Mouse (Mus musculus): ENCODE results near the gene Cog8. TPM values are rescaled to one million over a fixed set of nuclear protein-coding genes. Genes with fewer than 3 reads are reported as not detected.
A peak's percentile ranks its signal among the peaks of the same experiment; 100 is the strongest.

The Cog8 gene
- polyA plus RNA-seq, 1 experiment from 2014 or later: 14.6 TPM

DNA sequence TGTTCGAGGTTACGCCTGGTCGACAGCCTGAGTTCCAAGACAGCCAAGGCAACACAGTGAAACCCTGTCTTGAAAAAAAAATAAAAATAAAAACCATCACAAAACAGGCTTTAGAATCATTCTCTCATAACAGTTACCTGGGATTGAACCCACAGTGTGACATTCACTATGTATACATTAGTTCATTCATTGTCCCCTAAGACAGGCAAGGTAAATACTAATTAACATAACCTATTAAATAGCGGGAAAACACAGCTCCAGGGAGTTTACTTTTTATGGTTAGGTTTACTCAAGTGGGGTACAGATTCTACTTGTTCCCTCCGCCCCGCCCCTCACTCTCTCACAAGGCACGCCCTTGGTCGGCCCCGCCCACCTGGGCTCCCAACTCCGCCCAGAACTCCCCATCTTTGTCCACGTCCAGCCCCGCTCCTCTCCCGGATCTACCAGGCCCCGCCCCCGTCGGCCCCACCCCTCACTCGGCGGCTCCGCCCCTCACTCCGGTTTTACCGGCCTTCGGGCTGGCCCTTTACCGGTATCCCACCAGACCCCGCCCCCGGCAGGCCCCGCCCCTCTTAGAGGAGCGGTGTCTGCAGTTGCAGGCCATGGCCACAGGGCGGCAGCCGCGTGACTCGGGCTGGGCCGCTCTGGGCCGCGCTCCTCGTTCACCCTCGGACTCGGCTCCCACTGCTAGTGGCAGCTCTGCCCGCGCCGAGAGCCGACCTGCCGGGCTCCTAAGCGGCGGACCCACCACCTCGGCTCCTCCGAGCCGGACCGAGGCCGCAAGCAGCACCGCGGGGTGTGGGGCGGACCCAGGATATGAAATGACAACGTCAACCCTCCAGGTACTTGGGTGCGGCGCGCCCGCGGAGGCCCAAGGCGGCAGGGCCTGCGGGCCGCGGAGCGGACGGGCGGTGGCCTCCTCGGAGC lies 25.6 kb downstream of the Cog8 start, which contains the start of gene Vps4a:
TSS of gene Vps4a (plus strand) at position 573 of the 927 bp plus-strand sequence.
- Histone ChIP-seq H3K9ac (ENCODE audit: low read depth, low read length) (peak within 1 kb of the TSS; percentile 96), H3K4me3 (ENCODE audit: low read depth, low read length) (peak within 1 kb of the TSS; percentile 85), H3K27me3 (ENCODE audit: control insufficient read depth, insufficient read depth, low read depth, low read length) (no peaks in the 10 kb centered on the region), H3K4me1 (ENCODE audit: control insufficient read depth, low read depth, low read length) (peaks cover 14% of the 10 kb centered on the region), H3K9me3 (replicated peaks; ENCODE audit: control insufficient read depth, low read length) (no peaks in the 10 kb centered on the region), H3K27ac (ENCODE audit: low read length) (peak within 1 kb of the TSS; percentile 90), H3K4me2 (ENCODE audit: low read depth, low read length) (peak within 1 kb of the TSS; percentile 70), H3K36me3 (ENCODE audit: control insufficient read depth, insufficient read depth) (no peaks in the 10 kb centered on the region)
- 5% methylated on average over 62 of the region's 66 CpGs for WGBS (ENCODE audit: insufficient replicate concordance)
- peak; percentile 94 for ATAC-seq (ENCODE audit: low read depth)

DNA sequence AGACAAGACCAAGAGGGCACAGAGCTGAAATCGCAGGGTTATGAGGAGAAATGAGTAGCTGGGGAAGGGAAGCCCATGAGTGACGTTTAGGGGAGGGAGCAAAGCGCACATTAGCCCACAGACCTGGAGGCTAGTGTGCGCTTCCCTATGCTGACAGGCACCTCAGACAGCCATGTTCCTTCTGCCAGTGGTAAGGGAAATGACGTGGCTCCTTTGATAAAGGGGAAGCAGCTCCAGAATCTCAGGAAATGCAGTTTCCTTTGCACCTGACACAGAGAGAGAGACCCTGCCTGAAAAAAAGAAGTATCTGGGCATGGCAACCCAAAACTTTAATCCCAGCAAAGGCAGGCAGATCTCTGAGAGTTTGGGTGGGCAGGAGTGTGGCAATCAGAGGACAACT lies 26.4 kb downstream of the Cog8 start:
- H3K4me3 ChIP-seq (ENCODE audit: low read depth, low read length): no peak overlapping the region
- H3K9me3 ChIP-seq (replicated peaks; ENCODE audit: control insufficient read depth, low read length): no peaks in the 10 kb centered on the region
- H3K9ac ChIP-seq (ENCODE audit: low read depth, low read length): no peak overlapping the region
- ATAC-seq (ENCODE audit: low read depth): no peak
- no peak overlapping the region for H3K4me2 ChIP-seq (ENCODE audit: low read depth, low read length)
- H3K27ac ChIP-seq (ENCODE audit: low read length): peak overlapping the region; percentile 48
- H3K36me3 ChIP-seq (ENCODE audit: control insufficient read depth, insufficient read depth): no peaks in the 10 kb centered on the region
- WGBS (ENCODE audit: insufficient replicate concordance): 49% methylated on average over 5 of the region's 5 CpGs
- H3K27me3 ChIP-seq (ENCODE audit: control insufficient read depth, insufficient read depth, low read depth, low read length): no peaks in the 10 kb centered on the region
- H3K4me1 ChIP-seq (ENCODE audit: control insufficient read depth, low read depth, low read length): peaks cover 14% of the 10 kb centered on the region

GRCm38 (mm10) chr8:107029310-107029709 lies 27.2 kb downstream of the Cog8 start:
- H3K9me3 ChIP-seq (replicated peaks; ENCODE audit: control insufficient read depth, low read length): no peaks in the 10 kb centered on the region
- H3K27me3 ChIP-seq (ENCODE audit: control insufficient read depth, insufficient read depth, low read depth, low read length): no peaks in the 10 kb centered on the region
- H3K4me1 ChIP-seq (ENCODE audit: control insufficient read depth, low read depth, low read length): peaks cover 14% of the 10 kb centered on the region
- H3K4me2 ChIP-seq (ENCODE audit: low read depth, low read length): no peak overlapping the region
- H3K36me3 ChIP-seq (ENCODE audit: control insufficient read depth, insufficient read depth): no peaks in the 10 kb centered on the region
- ATAC-seq (ENCODE audit: low read depth): no peak
- H3K27ac ChIP-seq (ENCODE audit: low read length): no peak overlapping the region
- H3K4me3 ChIP-seq (ENCODE audit: low read depth, low read length): no peak overlapping the region
- H3K9ac ChIP-seq (ENCODE audit: low read depth, low read length): no peak overlapping the region
- WGBS (ENCODE audit: insufficient replicate concordance): 62% methylated on average over 3 of the region's 3 CpGs

- H3K9ac ChIP-seq (ENCODE audit: low read depth, low read length): no peak overlapping the region
- H3K36me3 ChIP-seq (ENCODE audit: control insufficient read depth, insufficient read depth): no peaks in the 10 kb centered on the region
- H3K27me3 ChIP-seq (ENCODE audit: control insufficient read depth, insufficient read depth, low read depth, low read length): no peaks in the 10 kb centered on the region
- H3K4me2 ChIP-seq (ENCODE audit: low read depth, low read length): no peak overlapping the region
- H3K9me3 ChIP-seq (replicated peaks; ENCODE audit: control insufficient read depth, low read length): no peaks in the 10 kb centered on the region
- no peak overlapping the region for H3K4me3 ChIP-seq (ENCODE audit: low read depth, low read length)
- 76% methylated on average over 8 of the region's 8 CpGs for WGBS (ENCODE audit: insufficient replicate concordance)
- H3K4me1 ChIP-seq (ENCODE audit: control insufficient read depth, low read depth, low read length): no peaks in the 10 kb centered on the region
- no peak for ATAC-seq (ENCODE audit: low read depth)
- H3K27ac ChIP-seq (ENCODE audit: low read length): no peak overlapping the region
These were observed 33.0 kb downstream of the Cog8 start for GRCm38 (mm10) chr8:107023479-107023878.

DNA sequence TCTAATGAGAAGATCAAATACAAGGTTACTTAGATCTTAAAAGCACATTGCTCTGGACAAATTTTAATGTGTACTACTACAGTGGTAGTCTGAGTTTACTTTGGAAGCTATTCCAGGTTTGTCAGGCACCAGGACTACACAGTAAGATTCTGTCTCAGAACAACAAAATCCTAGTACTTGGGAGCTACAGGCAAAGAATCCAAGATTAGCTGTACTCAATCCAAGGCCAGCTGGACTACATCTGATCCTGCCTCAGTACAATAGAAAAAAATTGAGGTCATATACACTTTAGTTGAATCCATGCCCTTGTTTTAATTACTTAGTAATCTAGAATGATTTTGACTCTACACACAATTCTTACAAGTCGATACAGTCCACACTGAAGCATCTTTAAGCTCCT lies 41.6 kb downstream of the Cog8 start:
- H3K4me1 ChIP-seq (ENCODE audit: control insufficient read depth, low read depth, low read length): no peaks in the 10 kb centered on the region
- no peak overlapping the region for H3K4me2 ChIP-seq (ENCODE audit: low read depth, low read length)
- no peak overlapping the region for H3K4me3 ChIP-seq (ENCODE audit: low read depth, low read length)
- no peaks in the 10 kb centered on the region for H3K27me3 ChIP-seq (ENCODE audit: control insufficient read depth, insufficient read depth, low read depth, low read length)
- no peak for ATAC-seq (ENCODE audit: low read depth)
- H3K9ac ChIP-seq (ENCODE audit: low read depth, low read length): no peak overlapping the region
- H3K9me3 ChIP-seq (replicated peaks; ENCODE audit: control insufficient read depth, low read length): no peaks in the 10 kb centered on the region
- no peaks in the 10 kb centered on the region for H3K36me3 ChIP-seq (ENCODE audit: control insufficient read depth, insufficient read depth)
- 78% methylated on average over 1 of the region's 1 CpGs for WGBS (ENCODE audit: insufficient replicate concordance)
- H3K27ac ChIP-seq (ENCODE audit: low read length): no peak overlapping the region

DNA sequence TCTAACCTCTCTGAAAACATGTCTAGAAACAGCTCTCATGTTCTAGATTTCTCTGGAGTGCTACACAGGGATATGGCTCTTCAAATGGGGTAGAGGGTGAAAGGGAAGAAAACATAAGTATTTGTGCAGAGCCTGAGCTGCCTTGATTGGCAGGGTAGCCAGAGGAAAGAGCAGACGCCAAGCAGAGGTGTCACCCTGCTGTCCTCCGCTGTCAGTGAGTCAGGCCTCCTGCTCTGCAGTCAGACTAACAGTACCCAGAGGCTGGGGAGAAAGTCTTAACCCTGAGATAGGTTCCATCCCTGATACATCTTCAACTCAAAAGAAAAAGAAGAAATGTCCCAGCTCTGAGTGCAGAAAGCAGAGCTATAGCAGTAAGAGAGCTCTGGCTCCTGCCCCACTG lies 43.8 kb downstream of the Cog8 start:
- Histone ChIP-seq H3K27ac (ENCODE audit: low read length) (no peak overlapping the region), H3K9ac (ENCODE audit: low read depth, low read length) (no peak overlapping the region), H3K4me2 (ENCODE audit: low read depth, low read length) (no peak overlapping the region), H3K4me3 (ENCODE audit: low read depth, low read length) (no peak overlapping the region), H3K27me3 (ENCODE audit: control insufficient read depth, insufficient read depth, low read depth, low read length) (no peaks in the 10 kb centered on the region), H3K4me1 (ENCODE audit: control insufficient read depth, low read depth, low read length) (no peaks in the 10 kb centered on the region), H3K9me3 (replicated peaks; ENCODE audit: control insufficient read depth, low read length) (no peaks in the 10 kb centered on the region), H3K36me3 (ENCODE audit: control insufficient read depth, insufficient read depth) (no peaks in the 10 kb centered on the region)
- 74% methylated on average over 2 of the region's 2 CpGs for WGBS (ENCODE audit: insufficient replicate concordance)
- no peak for ATAC-seq (ENCODE audit: low read depth)

DNA sequence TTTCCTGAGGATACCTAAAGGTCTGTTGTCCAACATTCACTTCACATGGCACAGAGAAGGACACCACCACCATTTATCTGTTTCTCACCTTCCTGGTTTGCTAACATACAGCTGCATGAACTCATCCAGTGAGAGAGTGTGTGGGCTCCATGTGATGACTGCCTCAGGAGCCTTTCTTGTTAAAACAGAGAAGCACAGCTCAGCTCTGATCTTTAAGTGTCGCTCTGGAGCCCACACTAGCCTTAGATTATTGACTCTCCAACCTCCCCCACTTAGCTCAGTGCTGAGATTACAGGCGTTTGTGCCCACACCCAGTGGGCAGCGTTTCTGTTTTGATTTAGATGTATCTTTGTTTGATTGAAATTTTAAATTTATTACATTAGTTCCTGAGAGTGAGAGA lies 48.7 kb downstream of the Cog8 start:
- Histone ChIP-seq H3K27ac (ENCODE audit: low read length) (no peak overlapping the region), H3K36me3 (ENCODE audit: control insufficient read depth, insufficient read depth) (no peaks in the 10 kb centered on the region), H3K9me3 (replicated peaks; ENCODE audit: control insufficient read depth, low read length) (no peaks in the 10 kb centered on the region), H3K27me3 (ENCODE audit: control insufficient read depth, insufficient read depth, low read depth, low read length) (no peaks in the 10 kb centered on the region), H3K4me1 (ENCODE audit: control insufficient read depth, low read depth, low read length) (no peaks in the 10 kb centered on the region), H3K9ac (ENCODE audit: low read depth, low read length) (no peak overlapping the region), H3K4me2 (ENCODE audit: low read depth, low read length) (no peak overlapping the region), H3K4me3 (ENCODE audit: low read depth, low read length) (no peak overlapping the region)
- 60% methylated on average over 3 of the region's 3 CpGs for WGBS (ENCODE audit: insufficient replicate concordance)
- no peak for ATAC-seq (ENCODE audit: low read depth)

DNA sequence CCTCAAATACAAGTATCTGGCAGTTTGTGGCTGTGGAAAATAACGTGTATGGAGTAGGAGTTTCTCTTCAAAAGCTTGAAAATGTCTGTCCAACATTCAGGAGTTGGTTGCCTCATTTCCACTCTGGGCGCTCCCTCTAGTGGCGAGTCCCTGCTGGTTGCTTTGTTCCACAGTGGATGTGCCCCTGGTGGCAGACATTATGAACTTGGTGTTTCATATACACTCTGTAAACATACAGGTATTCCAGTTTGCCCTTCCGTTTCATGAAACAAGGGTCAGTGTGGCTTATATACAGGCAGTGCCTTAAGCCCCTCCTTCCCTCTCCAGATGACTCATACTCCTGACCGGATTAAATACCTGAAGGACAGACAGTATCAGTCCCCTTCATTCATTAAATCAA lies 54.0 kb downstream of the Cog8 start:
- no peaks in the 10 kb centered on the region for H3K36me3 ChIP-seq (ENCODE audit: control insufficient read depth, insufficient read depth)
- H3K4me2 ChIP-seq (ENCODE audit: low read depth, low read length): no peak overlapping the region
- WGBS (ENCODE audit: insufficient replicate concordance): 23% methylated on average over 5 of the region's 5 CpGs
- H3K9ac ChIP-seq (ENCODE audit: low read depth, low read length): no peak overlapping the region
- no peaks in the 10 kb centered on the region for H3K4me1 ChIP-seq (ENCODE audit: control insufficient read depth, low read depth, low read length)
- no peak overlapping the region for H3K27ac ChIP-seq (ENCODE audit: low read length)
- ATAC-seq (ENCODE audit: low read depth): peak; percentile 65
- no peaks in the 10 kb centered on the region for H3K9me3 ChIP-seq (replicated peaks; ENCODE audit: control insufficient read depth, low read length)
- H3K27me3 ChIP-seq (ENCODE audit: control insufficient read depth, insufficient read depth, low read depth, low read length): no peaks in the 10 kb centered on the region
- no peak overlapping the region for H3K4me3 ChIP-seq (ENCODE audit: low read depth, low read length)

- ATAC-seq (ENCODE audit: low read depth): no peak
These were observed 57.4 kb downstream of the Cog8 start for GRCm38 (mm10) chr8:106999068-106999467.

More at GRCm38 (mm10) chr8:106999068-106999467, 57.4 kb downstream of the Cog8 start:
- Histone ChIP-seq H3K4me3 (ENCODE audit: low read depth, low read length) (no peak overlapping the region), H3K36me3 (ENCODE audit: control insufficient read depth, insufficient read depth) (no peaks in the 10 kb centered on the region), H3K9ac (ENCODE audit: low read depth, low read length) (no peak overlapping the region), H3K27me3 (ENCODE audit: control insufficient read depth, insufficient read depth, low read depth, low read length) (no peaks in the 10 kb centered on the region), H3K27ac (ENCODE audit: low read length) (no peak overlapping the region), H3K4me1 (ENCODE audit: control insufficient read depth, low read depth, low read length) (no peaks in the 10 kb centered on the region), H3K9me3 (replicated peaks; ENCODE audit: control insufficient read depth, low read length) (no peaks in the 10 kb centered on the region), H3K4me2 (ENCODE audit: low read depth, low read length) (no peak overlapping the region)
- 76% methylated on average over 1 of the region's 1 CpGs for whole genome bisulfite sequencing (ENCODE audit: insufficient replicate concordance)

All from liver, embryonic 16.5 days (tissue).